Mouse (Mus musculus): Measurements from ENCODE around the gene Camk2b.

Camk2b gene

GRCm38 (mm10) chr11:5930578-5930977, 135.6 kb downstream of the Camk2b start:
- no peak for DNase-seq

- no peak for DNase-seq
Measured at GRCm38 (mm10) chr11:5926696-5927220, 139.4 kb downstream of the Camk2b start.

- DNase-seq = no peak
Measured at GRCm38 (mm10) chr11:5924699-5925098, 141.5 kb downstream of the Camk2b start.

GRCm38 (mm10) chr11:5920323-5920960, 145.7 kb downstream of the Camk2b start:
- no peak for DNase-seq
